Mouse (Mus musculus): ENCODE data around the gene Tff3.

The Tff3 gene

DNA sequence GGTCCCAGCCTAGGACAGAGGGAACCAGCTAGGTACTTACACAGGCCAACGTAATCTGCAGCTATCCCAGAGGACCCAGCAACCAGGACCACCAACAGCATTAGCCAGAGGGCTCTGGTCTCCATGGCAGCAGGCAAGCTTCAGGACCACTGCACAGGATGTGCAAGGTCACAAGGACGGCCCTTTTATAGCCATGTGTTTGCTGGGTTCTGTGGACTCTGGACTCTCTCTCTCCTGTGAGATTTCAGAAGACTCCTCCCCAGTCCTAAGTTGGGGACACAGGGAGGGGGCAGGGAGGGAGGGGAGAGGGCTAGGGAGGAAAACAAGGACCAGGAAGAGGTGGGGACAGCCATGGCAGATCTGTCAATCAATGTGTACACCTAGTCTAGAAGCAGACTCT, at the start of gene Tff3:
Gene Tff3 (minus strand): TSS at position 195 of the 400 bp plus-strand sequence.
- no peak for DNase-seq

DNA sequence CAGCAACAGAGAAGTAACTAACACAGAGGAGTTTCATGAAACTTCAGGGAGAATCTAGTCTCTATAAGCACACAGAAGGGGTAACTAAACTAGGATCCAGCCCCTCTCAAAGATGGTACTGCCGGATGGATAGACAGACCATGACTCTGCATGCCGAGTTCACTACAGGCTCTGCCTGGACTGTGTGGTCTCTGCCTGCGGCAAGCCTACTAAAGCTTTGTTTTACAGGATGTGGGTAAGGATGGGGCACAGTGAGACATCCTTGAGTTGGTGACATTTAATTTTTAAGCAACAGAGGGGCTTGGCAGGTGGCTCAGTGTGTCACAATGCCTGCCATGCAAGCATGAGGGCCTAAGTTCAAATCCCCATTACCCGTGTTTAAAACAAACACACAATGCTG, 46.9 kb upstream of the Tff3 start:
- peak; percentile 57 for DNase-seq

DNA sequence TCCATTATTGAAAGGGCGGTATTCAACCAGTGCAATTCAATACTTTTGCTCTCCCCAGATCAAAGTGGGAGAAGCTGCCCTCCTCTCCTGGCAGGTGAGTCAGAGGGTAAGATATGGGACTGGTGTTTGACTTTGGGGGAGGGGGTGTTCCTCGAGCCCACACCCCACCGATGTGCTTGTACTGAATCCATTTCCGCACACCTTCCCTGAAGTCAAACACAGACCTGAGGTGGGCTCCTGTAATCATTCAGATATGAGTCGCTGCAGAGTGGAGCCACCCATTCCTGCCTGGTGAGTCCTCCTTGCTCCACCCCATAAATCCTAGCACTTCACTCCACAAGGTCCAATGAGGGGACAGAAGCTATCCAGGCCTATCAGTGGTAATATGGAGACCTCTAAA, 40.4 kb upstream of the Tff3 start:
- DNase-seq = no peak

DNA sequence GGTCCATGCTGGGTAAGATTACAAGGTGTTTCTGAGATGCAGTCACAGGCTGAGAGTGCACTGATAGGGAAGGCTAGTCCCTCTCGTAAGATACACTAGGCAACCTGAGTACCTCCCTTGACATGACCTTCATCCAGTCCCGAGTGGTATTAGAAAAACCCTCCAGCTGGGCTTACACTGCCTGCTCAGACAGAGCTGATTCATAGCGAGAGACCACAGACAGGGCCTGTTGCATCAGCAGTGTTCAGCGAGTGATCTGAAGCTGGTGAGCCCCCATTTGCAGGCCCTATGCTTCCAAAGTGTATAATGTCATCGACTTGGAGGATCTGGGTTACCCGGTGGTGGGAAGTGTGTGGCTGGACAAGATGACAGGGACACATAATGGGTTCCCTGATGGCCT, 35.7 kb upstream of the Tff3 start, which contains the start of gene Tff1:
Gene Tff1 (minus strand): TSS at position 151 of the 400 bp plus-strand sequence.
- DNase-seq = no peak

DNA sequence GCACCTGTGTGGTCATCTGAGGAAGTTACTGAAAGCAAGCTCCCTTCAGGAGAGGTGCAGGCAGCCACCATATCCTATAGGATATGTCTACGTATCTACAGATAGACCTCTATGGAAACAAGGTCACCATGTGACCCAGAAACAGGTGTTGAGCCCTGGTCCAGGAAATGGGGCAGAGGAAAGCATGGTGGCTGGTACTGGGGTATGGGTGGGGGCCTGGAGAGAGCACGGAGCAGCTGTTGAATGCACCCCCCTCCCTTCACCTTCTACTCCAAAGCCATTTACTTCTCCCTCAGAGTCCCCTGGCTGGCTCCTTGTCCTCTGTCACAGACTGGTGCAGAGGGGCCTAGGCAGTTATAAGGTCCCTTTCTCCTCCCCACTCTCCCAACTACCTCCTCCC, 34.4 kb upstream of the Tff3 start:
- DNase-seq = peak; percentile 75

DNA sequence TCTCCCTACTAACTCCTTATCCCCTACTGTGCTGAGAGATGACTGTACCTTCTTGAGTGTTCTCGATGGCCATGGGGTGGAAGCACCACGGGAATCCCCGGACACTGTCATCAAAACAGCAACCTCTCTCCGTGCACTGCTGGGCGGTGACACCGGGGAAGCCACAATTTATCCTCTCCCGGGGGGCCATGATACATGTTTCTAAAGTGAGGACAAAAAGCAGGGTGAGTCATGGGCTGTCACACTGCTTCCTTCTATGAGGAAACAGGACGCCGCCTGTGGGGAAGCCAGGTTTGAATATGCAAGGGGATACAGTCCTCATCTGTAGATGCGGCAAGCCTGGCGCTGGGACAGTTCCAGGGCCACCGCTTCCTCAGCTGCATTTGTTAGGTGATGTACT, 33.2 kb upstream of the Tff3 start:
- DNase-seq = peak; percentile 48

DNA sequence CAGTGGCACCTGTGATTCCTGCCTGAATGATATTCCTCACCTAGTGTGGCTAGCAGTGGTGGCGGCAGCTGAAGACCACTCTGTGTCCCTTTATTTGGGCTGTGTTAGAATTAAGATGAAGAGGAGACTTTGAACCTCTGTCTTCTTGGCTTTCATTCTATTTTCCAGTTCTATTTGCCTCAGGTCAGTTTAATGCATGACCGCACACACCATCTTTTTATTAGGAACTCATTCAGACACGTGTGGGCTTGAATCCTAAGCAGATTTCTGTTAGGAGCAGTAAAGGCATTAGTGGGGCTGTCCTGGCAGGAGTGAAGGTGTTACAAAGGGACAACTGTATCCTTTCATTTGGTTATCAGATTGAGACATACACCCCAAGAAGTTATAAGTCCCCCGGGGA, 30.8 kb upstream of the Tff3 start:
- no peak for DNase-seq

DNA sequence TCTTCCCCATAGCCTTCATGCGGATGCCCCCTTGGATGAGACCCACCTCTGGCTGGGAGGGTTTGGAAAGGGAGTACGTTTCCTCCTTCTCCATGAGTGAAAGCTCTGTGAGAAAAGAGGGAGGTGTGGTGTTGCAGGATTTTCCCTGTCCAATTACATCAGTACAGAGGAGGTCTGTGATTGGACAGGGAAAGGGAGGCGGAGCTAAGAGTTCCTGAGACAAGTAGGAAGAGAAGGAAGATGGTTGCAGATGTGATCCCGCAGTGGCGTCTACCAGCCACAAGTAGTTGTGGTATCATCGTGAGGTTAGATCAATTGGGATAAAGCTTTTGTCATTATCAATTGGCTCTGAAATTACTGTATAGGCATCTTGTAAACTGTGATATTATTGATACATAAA, 28.5 kb upstream of the Tff3 start:
- DNase-seq = no peak

DNA sequence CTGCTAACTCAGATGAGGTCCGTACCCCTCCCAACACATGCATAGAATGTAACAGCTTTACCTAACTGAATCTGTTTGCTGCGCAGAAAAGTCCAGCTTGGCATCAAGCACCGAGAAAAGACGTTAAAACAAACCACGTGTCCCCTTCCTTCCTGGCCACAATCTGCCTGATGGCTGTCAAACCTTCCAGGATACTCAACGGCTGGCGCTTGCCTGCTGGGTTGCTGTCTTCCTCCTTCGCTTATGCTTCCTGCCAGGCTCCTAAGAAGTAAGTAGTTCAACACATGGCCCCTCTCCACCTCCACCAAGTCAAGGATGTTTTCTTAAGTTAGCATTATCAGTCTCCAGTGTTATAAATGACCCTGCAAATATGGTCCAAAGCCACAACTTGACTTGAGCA, 24.3 kb upstream of the Tff3 start:
- DNase-seq = peak; percentile 48

DNA sequence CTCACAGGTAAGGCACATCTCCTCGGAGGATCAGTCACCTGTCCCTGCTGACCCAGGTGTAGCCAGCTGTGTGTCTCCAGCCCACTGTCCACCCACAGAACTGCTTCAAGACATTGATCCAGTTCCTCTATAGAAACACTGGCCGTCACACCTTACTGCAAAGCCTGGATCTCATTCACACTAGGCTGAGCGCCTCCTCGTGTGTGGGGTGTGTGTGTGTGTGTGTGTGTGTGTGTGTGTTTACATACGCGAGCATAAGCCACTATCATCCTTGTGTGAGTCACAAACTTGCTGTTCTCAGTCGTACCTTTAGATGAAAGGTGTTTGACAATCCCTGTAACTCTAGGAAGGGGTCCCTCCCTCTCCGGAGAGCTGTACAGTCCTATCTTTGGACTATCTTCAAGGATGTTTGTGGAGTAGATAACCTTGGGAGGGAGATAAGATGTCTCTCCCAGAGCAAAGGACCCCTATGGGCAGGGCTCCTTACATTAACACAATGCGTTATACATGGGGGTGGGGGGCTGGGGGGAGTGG, 23.6 kb upstream of the Tff3 start:
- no peak for DNase-seq

DNA sequence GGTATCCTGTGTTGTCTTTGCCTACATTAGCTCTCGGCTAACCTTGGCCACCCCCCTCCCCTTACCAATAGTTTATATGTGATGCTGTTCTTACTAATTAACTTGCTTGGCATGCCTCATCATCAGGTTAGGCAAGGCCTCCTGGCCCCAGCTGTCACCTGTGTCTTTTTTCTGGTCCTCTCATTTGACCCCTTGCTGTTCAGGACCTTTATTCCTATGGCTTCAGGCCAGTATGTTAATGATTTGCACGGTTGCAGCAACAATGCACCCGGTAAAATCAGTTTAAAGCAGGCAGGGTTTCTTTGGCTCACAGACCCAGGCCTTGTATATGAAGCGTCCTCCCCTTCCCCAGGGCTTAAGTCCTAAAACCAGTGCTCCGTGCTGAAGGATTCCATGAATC, 23.1 kb upstream of the Tff3 start:
- DNase-seq = no peak

DNA sequence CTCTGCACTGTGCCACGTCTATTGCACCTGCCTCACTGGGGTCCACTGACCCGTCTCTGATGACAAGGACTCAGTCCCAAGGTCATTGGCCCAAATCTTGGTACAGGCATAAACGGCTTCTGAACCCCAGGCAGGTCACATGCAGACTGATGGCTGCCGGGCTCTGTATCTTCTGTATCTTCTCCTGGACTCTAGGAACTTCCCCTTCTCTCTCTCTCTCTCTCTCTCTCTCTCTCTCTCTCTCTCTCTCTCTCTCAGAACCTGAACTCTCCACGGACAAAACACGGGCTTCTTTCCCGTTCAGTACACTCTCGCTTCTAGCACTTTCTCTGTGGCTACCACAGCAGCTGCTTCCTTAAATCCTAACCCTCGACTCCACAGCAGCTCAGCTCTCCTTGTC, 16.6 kb upstream of the Tff3 start:
- no peak for DNase-seq

DNA sequence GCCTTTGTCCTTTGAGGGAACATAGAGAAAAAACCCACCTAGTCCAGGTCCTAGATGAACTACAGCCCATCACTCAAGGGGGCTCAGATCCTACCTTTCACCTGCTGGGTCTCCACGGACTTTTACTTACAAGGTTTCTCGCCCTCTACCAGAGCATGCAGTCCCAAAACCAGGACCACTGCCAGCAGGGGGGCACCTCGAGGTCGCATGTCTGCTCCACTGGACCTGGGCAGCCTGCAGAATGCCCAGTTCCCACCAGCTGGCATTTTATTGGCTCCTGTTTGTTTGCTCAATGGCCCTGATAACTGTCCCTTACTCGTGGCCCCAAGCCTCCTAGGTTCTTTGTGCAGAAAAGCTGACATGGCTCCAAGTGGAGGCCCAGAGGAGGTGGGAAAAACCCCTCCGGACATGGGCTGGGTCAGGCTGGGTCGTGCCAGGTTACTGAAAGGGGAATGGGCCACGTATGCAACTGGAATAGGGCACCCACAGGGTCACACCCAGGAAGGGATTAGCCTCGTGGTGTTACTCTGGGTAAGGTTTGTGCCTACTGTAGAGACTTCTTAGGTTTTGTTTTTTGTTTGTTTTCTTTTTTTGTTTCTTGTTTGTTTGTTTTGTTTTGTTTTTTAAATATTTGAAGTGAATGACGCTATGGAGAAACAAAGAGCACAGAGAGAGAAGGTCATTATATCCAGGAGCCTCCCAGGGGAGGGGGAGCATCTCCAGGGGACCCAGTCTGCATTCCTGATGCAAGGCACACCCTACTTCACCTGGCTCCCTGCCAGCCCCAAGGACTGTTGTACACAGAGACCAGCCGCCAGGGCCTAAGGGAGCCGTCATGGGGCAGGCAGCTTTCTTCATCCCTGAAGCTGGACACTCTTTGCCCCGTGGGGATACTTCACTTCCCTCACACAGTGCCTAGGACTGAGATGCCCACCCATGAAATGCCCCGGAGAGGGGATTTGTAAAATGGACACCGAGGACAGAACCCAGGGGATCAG, 14.9 kb upstream of the Tff3 start, which contains the start of gene Tff2:
Gene Tff2 (minus strand): TSS at position 243 of the 998 bp plus-strand sequence.
- no peak for DNase-seq

DNA sequence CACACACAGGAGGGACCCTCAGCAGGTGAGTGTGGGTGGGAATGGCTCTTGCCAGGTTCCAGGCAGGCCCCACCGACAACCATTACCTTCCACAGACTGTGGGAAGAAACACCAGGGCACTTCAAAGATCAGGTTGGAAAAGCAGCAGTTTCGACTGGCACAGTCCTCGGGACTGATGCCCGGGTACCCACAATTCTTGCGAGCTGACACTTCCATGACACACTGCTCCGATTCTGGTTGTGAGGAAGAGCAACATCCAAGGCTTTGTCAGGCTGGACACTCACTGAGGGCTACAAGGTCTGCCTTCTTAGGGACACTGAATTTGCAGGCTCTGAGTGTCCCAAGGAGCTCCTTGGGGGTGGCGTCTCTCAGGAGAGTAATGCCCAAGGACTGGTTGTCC, 12.7 kb upstream of the Tff3 start:
- no peak for DNase-seq

DNA sequence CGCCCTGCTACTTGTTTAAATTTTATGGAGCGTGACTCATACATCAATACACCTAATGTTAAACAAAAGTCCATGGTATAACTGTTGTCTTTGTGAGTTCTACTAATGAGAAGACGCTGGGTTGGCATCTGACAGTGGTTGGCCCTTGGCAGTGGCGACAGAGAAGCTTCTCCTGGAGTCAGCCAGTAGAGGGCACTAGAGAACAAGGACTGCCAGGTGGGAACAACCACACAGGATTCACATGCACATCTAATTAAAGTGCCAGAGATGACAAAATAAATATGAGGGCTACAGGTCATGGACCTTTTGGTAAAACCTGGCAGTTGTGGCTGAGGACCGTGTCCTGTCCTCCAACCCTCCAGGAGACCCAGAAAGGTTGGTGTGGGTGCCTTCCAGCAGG, 9.0 kb upstream of the Tff3 start:
- DNase-seq = peak; percentile 78

DNA sequence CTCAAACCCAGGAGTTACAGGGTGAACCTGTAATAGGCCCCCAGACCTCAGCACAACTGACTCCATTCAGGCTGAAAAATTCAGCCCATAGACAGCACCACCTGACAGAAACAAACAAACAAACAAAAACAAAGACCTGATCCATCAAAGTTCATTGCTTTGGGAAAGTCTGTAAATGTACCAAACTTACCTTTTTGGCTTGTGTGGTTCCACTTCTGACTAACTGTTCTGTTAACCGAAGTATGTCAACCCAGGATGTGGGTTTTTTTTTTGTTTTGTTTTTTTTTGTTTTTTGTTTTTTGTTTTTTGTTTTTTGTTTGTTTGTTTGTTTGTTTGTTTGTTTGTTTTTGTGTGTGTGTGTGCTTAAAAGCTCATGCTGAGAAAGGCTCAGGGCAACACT, 7.4 kb upstream of the Tff3 start:
- DNase-seq = no peak

DNA sequence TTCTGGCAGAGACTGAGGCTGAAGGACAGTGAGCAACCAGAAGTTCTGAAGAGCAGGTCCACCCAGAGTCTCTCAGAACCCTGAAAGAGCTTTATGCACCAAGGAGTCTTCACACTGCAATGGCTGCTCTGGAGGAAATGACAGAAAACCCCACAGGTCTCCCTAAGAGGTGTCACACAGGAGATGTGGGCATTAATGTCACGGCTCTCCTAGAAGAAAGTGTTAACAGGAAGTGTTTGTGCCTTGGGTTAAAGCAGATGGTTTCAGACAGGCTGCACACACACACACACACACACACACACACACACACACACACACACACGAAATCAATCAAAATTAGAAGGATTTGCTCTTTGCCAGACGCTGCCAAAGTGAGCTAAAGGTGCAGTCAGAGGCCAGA, 6.8 kb upstream of the Tff3 start:
- no peak for DNase-seq

DNA sequence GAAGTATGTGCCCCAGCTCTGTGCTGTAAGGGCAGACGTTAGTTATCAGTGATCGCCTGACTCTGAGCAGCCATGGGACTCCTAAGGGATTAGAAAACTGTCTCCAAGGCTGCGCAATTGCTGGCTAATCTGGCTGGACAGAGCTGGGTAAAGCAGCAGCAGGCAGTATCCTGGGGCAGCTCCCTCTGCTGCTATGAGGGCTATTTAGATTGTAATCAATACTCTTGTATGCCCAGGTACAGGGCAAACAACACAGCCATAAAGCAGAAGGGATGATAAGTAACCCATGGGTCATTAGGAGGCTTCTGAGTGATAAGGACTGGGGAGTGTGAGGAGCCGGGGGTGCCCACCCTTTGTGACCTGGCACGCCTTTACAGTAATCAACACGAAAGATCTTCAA, 5.5 kb upstream of the Tff3 start:
- DNase-seq = no peak

DNA sequence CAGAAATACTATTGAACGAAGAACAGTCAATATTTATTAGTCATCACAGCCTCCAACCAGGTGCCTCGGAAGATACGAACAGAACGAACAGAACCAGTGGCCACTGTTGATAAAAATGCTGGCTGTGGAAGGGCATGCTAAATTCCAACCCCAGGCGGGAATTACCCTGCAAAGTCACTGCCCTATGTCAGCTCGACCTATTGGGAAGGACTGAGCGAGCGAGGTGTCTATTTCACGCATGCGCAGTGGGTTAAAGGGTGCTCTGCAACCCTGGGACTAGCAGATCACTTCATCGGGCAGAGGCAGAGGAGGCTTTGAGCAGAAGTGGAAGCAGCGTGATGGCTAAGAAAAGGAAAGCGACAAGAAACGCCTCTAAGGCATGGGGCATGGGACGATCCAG, 4.3 kb upstream of the Tff3 start:
- DNase-seq = no peak

DNA sequence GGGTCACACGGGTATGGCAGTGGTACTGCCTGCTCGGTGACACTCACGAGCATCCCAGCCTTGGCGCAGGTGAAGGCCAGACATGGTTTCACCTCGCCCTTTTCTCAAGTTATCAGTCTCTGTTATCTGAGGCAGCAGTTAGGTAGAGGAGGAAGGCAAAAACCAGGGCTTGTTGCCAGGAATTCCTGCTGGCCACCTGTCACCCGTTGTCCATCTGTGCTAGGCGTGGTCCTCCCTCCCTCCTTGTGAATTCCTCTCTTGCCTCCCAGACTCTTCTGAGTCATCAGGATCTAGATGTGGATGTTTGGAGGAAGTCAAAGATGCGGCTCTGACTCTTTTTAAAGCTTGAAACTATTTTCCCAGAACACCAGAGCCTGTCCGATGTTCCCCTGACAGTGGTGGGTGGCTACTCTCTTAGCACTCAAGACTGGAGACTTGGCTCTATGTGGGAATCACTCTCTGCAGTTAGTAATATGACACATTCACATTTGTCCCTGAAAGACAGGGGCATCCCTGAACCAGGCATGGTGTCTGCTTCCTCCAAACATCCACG, 1.9 kb upstream of the Tff3 start:
- no peak for DNase-seq

DNA sequence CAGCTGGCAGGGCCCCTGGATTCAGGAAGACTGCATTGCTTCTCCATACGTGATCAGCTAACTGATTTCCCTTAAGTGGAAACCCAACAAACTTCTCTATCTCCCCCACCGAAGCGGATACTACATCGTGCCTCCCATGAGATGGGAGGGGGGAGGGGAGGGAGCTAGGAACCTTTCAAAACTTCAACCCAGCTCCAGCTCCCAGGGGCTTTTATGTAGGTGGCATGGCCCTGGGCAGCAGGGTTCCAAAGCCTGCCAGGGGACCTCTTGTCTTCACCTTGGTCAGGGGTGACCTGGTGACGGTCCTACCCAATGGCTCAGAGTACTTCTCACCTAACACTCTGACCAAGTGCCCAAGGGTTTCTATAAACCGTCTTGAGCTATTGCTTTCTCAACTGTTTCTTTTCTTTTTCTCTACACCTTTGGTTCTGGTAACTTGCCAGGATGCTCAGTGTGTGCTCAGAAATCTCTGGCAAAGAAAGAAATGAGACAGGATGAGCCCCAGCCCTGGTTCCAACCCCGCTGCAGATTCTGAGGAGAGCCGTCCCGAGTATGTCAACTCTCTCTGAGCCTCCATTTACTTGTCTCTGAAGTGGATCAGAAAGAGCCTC, 633 bp downstream of the Tff3 start:
- no peak for DNase-seq

DNA sequence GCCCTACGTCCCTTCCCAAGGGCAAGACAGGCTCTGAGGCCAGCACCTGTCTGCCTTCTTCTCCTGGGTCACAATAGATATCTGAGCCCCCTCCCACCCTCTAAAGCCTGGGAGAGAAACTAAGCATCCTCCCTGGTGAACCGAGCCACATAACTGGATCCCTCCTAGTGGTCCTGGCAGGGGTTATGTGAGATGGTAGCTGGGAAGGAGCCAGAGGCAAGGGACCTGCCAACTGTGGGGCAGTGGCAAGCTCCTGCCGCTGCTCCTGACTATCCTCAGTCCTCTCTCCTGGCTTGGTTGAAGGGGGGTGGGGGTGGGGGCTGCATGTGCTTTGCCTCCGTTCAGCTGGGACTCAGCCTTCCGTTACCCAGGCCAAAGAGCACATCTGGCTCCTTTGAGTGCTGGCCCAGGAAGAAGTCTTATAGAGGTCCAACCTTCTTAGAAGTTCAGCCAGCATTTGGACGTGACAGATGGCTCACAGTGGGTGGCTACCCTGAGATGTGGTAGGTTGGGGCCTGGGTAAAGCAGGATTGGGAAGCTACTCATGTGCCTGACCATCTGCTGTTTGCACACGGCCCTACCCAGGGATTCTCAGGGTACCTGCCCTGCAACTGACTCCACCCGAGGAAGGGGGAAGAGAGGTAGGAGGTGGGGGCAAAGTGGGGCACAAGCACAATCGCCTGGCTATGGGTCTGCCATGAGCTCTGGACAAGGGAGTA, 3.7 kb downstream of the Tff3 start:
- DNase-seq = no peak

DNA sequence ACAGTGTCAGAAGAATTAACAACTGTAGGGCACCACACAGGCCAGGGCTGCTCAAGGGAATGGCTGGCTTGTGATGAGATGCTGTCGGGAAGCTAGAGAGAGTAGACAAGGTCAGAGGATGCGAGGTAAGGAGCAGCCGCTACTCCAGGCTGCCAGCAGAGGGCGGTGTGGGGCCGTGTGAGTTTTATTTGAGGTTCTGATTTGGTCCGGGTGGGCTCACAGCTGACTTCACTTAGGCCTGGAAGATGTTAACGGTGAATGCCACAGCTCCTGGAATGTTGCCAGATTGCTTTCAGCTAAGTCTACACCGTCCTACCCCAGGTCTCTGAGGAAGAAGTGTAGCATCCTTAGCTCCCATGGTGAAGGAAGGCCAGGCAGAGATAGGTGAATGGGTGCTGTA, 7.5 kb downstream of the Tff3 start:
- peak; percentile 90 for DNase-seq
